Mouse (Mus musculus): Measurements from ENCODE around the gene Hist1h2ao. TPM values are rescaled to one million over a fixed set of nuclear protein-coding genes. Genes with fewer than 3 reads are reported as not detected.
A peak's percentile ranks its signal among the peaks of the same experiment; 100 is the strongest.
"Not testable (repeated sequence)": the region's sequence is repeated elsewhere in the genome, so short reads cannot be mapped to it uniquely, and the experiment has no call there.

Hist1h2ao gene
- polyA plus RNA-seq (2015; fragmentation: Nextera tagmentation; extraction: Ambion mirVana), result not detected in 2 replicates

DNA sequence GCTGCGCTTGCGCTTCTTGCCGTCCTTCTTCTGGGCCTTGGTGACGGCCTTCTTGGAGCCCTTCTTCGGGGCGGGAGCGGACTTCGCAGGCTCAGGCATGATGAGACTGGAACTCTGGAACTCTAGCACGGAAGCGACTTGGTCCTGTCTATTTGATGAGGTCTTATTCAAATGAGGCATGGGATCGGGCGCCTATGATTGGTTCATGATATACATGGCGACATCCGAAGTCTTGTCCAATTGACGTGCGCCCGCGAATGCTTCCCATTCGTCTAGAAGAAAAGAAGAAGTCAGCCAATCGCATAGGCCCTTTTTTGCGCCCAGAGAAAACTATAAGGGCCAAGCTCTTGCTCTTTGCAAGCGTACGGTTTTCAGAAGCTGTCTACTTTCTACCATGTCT is at the start of gene Hist1h2ao, which contains the start of gene Hist1h2bq:
TSS of gene Hist1h2ao (plus strand) at position 393 of the 400 bp plus-strand sequence.
TSS of gene Hist1h2bq (minus strand) at position 125 of the 400 bp plus-strand sequence.
- not testable (repeated sequence) for H3K36me3 ChIP-seq; H3K4me2 ChIP-seq; H3K9ac ChIP-seq; H3K4me3 ChIP-seq; H3K27me3 ChIP-seq; H3K4me1 ChIP-seq (replicated peaks); H3K9me3 ChIP-seq; H3K27ac ChIP-seq (replicated peaks)
- ATAC-seq (ENCODE audit: low read depth), result peak; percentile 98
- WGBS, result no CpG with 5 or more reads among the region's 23 CpGs

DNA sequence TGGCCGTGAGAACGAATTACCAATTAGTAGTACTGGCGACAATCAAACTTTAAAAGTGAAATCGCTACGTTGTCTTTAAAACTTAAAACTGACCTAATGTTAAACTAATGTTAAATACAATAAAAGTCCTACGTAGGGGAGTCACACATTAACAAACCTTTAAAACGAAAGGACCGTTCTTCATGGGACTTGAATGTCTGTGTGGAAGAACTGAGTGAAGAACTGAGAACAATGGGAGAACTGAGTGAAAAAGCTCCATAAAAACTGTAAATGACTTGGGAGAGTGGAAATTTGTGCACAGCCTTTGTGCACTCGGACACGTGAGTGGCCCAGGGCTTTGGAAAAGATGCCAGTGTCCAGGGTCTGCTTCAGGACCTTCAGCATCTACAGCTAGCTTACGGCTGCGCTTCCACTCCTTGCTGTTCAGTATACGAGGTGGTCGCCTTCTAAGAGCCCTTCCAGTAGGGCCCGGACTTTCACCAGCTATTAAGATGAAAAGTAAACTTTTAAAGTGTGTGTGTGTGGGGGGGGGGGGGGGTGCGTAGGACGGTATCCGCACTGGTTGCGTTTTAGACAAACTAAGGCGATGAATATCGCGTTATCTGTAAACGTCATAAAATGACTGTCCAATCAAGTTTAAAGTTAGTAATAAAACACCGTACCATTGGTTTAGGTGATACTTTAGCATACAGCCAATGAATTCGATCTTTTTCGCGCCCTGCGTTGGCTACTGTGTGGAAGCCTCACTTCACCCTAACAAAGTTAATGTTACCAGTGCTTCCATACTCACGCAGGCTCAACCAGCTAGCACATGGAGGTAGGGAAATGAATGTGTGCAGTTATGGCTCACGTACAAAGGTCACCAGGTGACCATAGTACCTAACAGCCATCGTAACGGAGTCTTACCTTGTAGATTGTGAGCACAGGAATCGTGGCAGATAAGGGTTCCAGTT is 31.2 kb upstream of the Hist1h2ao start:
- Histone ChIP-seq H3K36me3 (no peaks in the 10 kb centered on the region), H3K9me3 (no peaks in the 10 kb centered on the region), H3K27me3 (no peaks in the 10 kb centered on the region), H3K27ac (replicated peaks) (peak overlapping the region; percentile 82), H3K4me2 (peak overlapping the region; percentile 94), H3K9ac (peak overlapping the region; percentile 71), H3K4me3 (peak overlapping the region; percentile 54), H3K4me1 (replicated peaks) (peaks cover 42% of the 10 kb centered on the region)
- WGBS, result 5% methylated on average over 33 of the region's 33 CpGs
- ATAC-seq (ENCODE audit: low read depth), result peak; percentile 94

DNA sequence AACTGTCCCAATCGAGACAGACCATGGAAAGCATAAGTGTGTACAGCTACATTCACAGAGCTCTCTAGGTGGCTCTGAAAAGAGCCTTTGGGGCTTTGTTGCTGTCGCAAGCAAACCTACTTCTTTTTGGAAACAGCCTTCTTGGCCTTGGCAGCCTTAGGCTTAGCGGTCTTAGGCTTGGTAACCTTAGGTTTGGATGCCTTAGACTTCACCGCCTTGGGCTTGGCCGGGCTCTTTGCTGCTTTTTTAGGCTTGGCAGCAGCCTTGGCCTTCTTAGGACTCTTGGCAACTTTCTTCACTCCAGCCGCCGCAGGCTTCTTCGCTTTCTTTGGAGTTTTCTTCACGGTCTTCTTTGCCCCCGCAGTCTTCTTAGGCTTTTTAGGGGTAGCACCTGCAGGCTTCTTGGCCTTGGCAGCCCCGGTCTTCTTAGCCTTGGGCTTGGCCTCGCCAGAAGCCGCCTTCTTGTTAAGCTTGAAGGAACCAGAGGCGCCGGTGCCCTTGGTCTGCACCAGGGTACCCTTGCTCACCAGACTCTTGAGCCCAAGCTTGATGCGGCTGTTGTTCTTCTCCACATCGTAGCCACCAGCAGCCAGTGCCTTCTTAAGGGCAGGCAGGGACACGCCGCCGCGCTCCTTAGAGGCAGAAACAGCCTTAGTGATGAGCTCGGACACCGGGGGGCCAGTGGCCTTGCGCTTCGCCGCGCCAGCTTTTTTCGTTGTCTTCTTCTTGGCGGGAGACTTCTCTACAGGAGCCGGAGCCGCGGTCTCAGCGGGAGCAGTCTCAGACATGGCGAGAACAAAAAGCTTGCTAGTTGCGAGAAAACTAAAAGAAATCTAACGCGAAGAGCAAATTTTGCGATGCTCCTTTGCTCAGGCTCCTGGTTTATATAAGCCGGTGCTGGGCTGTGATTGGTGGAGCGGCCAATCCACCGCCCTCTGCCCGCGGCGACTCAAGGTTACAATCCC is 30.2 kb upstream of the Hist1h2ao start, which contains the start of gene Hist1h1b:
TSS of gene Hist1h1b (minus strand) at position 859 of the 965 bp plus-strand sequence.
- Histone ChIP-seq H3K4me1 (replicated peaks) (peaks cover 45% of the 10 kb centered on the region), H3K9me3 (no peaks in the 10 kb centered on the region), H3K4me2 (peak within 1 kb of the TSS; percentile 94), H3K4me3 (peak within 1 kb of the TSS; percentile 54), H3K27me3 (no peaks in the 10 kb centered on the region), H3K9ac (peak within 1 kb of the TSS; percentile 71), H3K36me3 (no peaks in the 10 kb centered on the region), H3K27ac (replicated peaks) (peak within 1 kb of the TSS; percentile 82)
- under 1% methylated on average over 44 of the region's 44 CpGs for WGBS
- ATAC-seq (ENCODE audit: low read depth), result peak; percentile 2; the same call in 1 of the 2 replicates

DNA sequence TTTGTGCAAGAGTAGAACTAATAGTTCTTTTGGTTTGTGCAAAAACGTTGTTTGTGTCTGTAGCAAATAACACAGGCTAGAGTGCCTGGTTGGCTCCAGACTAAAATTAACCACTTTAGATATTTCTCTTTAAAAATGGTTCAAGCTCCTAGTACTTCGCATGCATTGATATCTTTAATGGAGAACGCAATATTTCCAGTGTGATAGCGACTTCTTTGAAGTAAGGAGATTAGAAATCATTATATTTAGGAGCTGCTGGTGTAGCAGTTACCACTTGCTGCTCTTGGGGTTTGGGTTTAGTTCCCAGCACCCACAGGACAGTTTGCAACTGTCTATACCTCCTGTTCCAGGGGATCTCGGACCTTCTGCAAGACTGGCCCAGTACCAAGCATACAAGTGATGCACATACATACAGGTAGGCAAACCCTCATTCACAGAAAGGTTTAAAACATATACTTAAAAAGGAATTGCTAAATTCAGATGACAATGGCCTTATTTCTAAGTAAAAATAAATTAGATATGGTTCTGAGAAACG is 29.2 kb upstream of the Hist1h2ao start:
- Histone ChIP-seq H3K27ac (replicated peaks) (no peak overlapping the region), H3K4me2 (peak overlapping the region; percentile 94), H3K4me1 (replicated peaks) (peaks cover 50% of the 10 kb centered on the region), H3K36me3 (no peaks in the 10 kb centered on the region), H3K9me3 (no peaks in the 10 kb centered on the region), H3K4me3 (peak overlapping the region; percentile 54; the same call in 1 of the 2 replicates), H3K27me3 (no peaks in the 10 kb centered on the region), H3K9ac (no peak overlapping the region)
- no peak for ATAC-seq (ENCODE audit: low read depth)
- WGBS, result 50% methylated on average over 6 of the region's 6 CpGs

DNA sequence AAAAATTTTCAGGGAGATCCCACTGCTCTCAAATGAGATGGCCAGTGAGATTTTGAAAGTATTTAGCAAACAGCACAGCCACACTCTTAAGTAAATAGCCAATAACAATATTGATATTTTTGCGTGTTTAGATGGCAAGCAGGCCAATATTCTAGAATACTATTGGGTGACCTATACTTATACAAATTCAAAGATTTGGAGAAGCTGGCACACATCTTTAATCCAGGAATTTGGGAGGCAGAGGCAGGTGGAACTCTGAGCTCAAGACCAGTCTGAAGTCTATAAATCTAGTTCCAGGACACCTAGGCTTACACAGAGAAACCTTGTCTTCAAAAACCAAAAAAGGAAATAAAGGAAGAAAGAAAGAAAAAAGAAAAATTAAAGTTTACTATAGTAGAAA is 28.6 kb upstream of the Hist1h2ao start:
- no peak for ATAC-seq (ENCODE audit: low read depth)
- Histone ChIP-seq H3K27ac (replicated peaks) (no peak overlapping the region), H3K4me2 (no peak overlapping the region)

DNA sequence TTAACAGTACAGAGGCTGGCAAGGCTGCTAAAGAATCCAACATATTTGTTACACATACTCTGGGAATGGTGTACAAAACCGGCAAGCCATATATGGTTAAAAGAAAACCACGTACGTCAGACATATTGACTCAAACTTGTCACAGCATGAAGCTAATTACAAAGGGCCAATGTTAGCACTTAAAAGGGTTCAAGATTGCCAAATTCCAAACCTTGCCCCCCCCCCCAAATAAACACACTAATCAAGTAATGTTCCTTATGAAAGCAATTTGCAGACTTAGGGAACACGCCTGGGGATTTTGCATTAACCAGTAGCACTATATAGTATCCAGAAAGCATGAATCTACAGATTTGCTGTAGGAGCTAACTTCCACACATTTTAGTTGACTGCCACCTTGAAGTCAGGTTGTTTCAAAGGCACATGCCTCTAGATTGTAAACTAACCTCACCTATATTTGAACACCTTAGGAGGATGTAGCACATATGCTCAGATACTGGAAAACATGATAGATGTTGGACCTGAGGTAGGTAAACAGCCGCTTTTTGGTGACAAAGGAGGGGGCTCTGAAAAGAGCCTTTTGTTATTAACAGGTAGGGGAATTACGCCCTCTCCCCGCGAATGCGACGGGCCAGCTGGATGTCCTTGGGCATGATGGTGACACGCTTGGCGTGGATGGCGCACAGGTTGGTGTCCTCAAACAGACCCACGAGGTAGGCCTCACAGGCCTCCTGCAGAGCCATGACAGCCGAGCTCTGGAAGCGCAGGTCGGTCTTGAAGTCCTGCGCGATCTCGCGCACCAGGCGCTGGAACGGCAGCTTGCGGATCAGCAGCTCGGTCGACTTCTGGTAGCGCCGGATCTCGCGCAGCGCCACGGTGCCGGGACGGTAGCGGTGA is 27.7 kb upstream of the Hist1h2ao start:
- peak overlapping the region; percentile 70 for H3K9ac ChIP-seq
- WGBS, result under 1% methylated on average over 18 of the region's 35 CpGs

More for the DNA sequence above, 28.6 kb upstream of the Hist1h2ao start:
- no peak overlapping the region for H3K9ac ChIP-seq
- no peak overlapping the region for H3K4me3 ChIP-seq
- no peaks in the 10 kb centered on the region for H3K36me3 ChIP-seq
- WGBS, result 90% methylated on average over 1 of the region's 1 CpGs
- peaks cover 56% of the 10 kb centered on the region for H3K4me1 ChIP-seq (replicated peaks)
- H3K27me3 ChIP-seq, result no peaks in the 10 kb centered on the region
- no peaks in the 10 kb centered on the region for H3K9me3 ChIP-seq

DNA sequence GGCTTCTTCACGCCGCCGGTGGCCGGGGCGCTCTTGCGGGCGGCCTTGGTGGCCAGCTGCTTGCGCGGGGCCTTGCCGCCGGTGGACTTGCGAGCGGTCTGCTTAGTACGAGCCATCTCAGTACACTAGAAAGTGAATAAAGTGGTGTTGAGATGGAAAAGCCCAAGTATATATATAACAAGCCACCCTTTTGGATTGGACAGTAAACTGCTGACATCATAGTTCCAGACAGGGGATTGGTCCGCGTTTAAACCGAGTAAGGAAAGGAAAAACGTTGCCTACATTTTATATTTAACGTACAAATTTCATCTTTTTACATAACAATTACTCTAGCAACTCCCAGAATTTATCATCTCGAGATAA is 27.0 kb upstream of the Hist1h2ao start, which contains the start of gene Hist1h3i:
TSS of gene Hist1h3i (minus strand) at position 116 of the 363 bp plus-strand sequence.
- WGBS, result 0% methylated on average over 14 of the region's 20 CpGs
- Histone ChIP-seq H3K9me3 (no peaks in the 10 kb centered on the region), H3K4me1 (replicated peaks) (peaks cover 59% of the 10 kb centered on the region), H3K4me3 (peak within 1 kb of the TSS; percentile 40), H3K4me2 (peak within 1 kb of the TSS; percentile 80), H3K27ac (replicated peaks) (peak within 1 kb of the TSS; percentile 84), H3K27me3 (no peaks in the 10 kb centered on the region), H3K36me3 (no peaks in the 10 kb centered on the region), H3K9ac (peak within 1 kb of the TSS; percentile 70)
- ATAC-seq (ENCODE audit: low read depth), result peak; percentile 76

More for the DNA sequence above, 27.7 kb upstream of the Hist1h2ao start:
- H3K27me3 ChIP-seq; H3K36me3 ChIP-seq; ATAC-seq (ENCODE audit: low read depth); H3K9me3 ChIP-seq: not testable (repeated sequence)
- Histone ChIP-seq H3K4me3 (peak overlapping the region; percentile 40), H3K27ac (replicated peaks) (peak overlapping the region; percentile 84), H3K4me2 (peak overlapping the region; percentile 80), H3K4me1 (replicated peaks) (peaks cover 56% of the 10 kb centered on the region)

DNA sequence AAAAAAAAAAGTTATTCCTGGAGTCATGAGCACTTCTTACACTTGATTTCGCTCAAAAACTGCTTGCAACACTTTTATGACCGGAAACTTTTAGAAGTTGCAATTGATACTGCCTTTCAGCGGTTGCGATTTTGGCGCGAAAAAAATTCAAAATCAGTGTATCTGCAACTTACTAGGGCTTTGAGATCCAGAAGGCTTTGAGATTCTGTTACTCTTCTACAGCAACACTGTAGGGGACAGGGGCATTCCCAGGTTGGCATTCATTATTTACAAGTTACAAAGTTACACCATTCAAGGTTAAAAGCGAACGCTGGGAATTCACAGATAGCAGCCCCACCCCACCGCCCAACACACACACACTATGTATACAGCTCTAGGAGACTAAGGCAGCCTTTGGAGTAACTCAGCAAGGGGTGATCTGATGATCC is 26.5 kb upstream of the Hist1h2ao start:
- peak overlapping the region; percentile 28 for H3K9ac ChIP-seq
- H3K36me3 ChIP-seq, result no peaks in the 10 kb centered on the region
- peak overlapping the region; percentile 40 for H3K4me3 ChIP-seq
- peak overlapping the region; percentile 59 for H3K27ac ChIP-seq (replicated peaks)
- H3K4me1 ChIP-seq (replicated peaks), result peaks cover 56% of the 10 kb centered on the region
- H3K27me3 ChIP-seq, result no peaks in the 10 kb centered on the region
- ATAC-seq (ENCODE audit: low read depth), result no peak
- H3K4me2 ChIP-seq, result peak overlapping the region; percentile 80
- H3K9me3 ChIP-seq, result no peaks in the 10 kb centered on the region
- 2% methylated on average over 9 of the region's 9 CpGs for WGBS

DNA sequence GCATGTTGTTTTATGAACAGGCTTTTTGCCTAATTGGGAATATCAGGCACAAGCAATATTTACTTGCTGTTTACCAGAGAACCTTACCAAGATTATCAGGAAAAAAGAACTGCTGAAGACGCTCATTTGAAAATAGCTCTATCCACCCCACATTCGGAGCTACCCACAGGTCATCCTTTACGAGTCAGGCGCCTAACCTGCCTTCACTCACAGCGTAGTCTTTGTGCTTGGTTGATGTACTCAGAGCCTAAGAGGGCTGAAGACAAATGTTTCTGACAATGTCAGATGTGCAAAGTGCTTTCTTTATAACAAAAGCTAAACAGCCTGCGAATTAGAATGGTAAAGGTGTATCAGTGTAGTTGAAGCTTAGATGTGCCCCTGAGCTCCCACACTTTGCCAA is 26.0 kb upstream of the Hist1h2ao start:
- H3K9ac ChIP-seq, result peak overlapping the region; percentile 28
- H3K27ac ChIP-seq (replicated peaks), result peak overlapping the region; percentile 59
- WGBS, result 13% methylated on average over 6 of the region's 6 CpGs

DNA sequence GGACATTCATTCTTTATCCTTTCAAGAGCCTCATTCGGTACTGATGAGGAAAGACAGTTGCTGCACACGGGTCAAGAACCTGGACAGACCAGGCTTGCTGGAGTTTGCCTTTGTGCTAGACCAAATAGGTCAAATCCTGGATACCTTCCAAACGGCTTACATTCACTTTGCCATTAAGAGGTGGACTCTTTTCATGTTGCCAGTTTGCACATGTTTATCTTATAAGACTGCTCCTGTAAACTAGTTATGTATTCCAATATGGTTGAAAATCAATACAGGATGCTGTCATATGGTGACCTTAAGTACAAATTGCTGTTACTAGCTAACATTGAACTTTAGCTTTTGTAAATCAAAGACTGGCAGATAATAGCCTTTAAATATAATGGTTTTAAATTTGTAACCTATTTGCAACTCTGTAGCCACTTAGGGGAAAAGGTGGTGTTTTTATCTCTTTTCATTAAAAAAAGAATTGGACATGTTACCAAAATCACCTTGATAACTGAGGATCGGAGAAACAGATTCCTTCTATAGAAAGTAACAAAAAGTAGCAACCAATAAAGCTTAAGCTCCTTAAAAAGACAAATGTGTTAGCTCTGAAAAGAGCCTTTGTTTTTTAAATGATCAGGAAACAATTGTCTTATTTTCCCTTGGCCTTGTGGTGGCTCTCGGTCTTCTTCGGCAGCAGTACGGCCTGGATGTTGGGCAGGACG is 23.9 kb upstream of the Hist1h2ao start:
- Histone ChIP-seq H3K36me3 (no peaks in the 10 kb centered on the region), H3K27me3 (no peaks in the 10 kb centered on the region), H3K4me2 (peak overlapping the region; percentile 62), H3K27ac (replicated peaks) (peak overlapping the region; percentile 76), H3K4me3 (peak overlapping the region; percentile 39), H3K9ac (peak overlapping the region; percentile 64), H3K4me1 (replicated peaks) (peaks cover 44% of the 10 kb centered on the region), H3K9me3 (no peaks in the 10 kb centered on the region)
- no peak for ATAC-seq (ENCODE audit: low read depth)
- WGBS, result 1% methylated on average over 8 of the region's 8 CpGs

More for the DNA sequence above, 26.0 kb upstream of the Hist1h2ao start:
- Histone ChIP-seq H3K4me3 (0 out of 2 replicates have a peak overlapping the region, but pooled peaks have one; percentile 40), H3K4me1 (replicated peaks) (peaks cover 54% of the 10 kb centered on the region), H3K4me2 (peak overlapping the region; percentile 80), H3K36me3 (no peaks in the 10 kb centered on the region), H3K9me3 (no peaks in the 10 kb centered on the region), H3K27me3 (no peaks in the 10 kb centered on the region)
- no peak for ATAC-seq (ENCODE audit: low read depth)

All from neural tube, embryonic 13.5 days (tissue).